Mouse (Mus musculus) kidney, adult 2 months (tissue): ENCODE measurements around the gene Slc25a40. TPM values are rescaled to one million over a fixed set of nuclear protein-coding genes. Genes with fewer than 3 reads are reported as not detected.

ENCODE experiments used
- DNase-seq: peaks from one replicate; pipeline ENCODE4 v3.0.0; 2021
- H3K27ac ChIP-seq: fragments of 200-500 bp; 2 replicates; pipeline ENCODE4 v1.5.1; 2012; ENCODE audit warnings: low read depth, low read length, control low read depth, inconsistent platforms; ENCODE audit not compliant: insufficient read depth
- H3K27me3 ChIP-seq: fragments of 200-500 bp; replicated peaks from 2 replicates; pipeline ENCODE4 v1.6.1; 2012; ENCODE audit warnings: mild to moderate bottlenecking, moderate library complexity, low read length, inconsistent platforms; ENCODE audit not compliant: control insufficient read depth, insufficient read depth
- H3K36me3 ChIP-seq: fragments of 200-500 bp; 2 replicates; pipeline ENCODE4 v1.6.1; 2012; ENCODE audit warnings: mild to moderate bottlenecking, moderate library complexity, low read length, inconsistent platforms; ENCODE audit not compliant: control insufficient read depth, insufficient read depth
- H3K4me1 ChIP-seq: fragments of 200-500 bp; 2 replicates; pipeline ENCODE4 v1.6.1; 2011; ENCODE audit warnings: low read length; ENCODE audit not compliant: control insufficient read depth, insufficient read depth
- H3K4me3 ChIP-seq: fragments of 200-500 bp; 2 replicates; pipeline ENCODE4 v1.5.1; 2011; ENCODE audit warnings: mild to moderate bottlenecking, low read depth, low read length, control low read depth; ENCODE audit not compliant: insufficient read depth
- CTCF ChIP-seq: fragments of 200-500 bp; conservative IDR thresholded peaks from 2 replicates; pipeline ENCODE4 v1.5.1; 2011; ENCODE audit warnings: low read depth, mild to moderate bottlenecking, control low read depth, low read length, moderate library complexity, mixed read lengths; ENCODE audit not compliant: insufficient read depth, insufficient read length
- POLR2A ChIP-seq: fragments of 200-500 bp; IDR thresholded peaks from one replicate; pipeline ENCODE4 v1.6.1; 2011; ENCODE audit warnings: low read depth, low read length, control low read depth
- WGBS: fragments of 180-500 bp; shearing (Covaris S2); methylation state at CpG from one replicate; pipeline ENCODE4 v1.1.7; 2018; 5-methylcytosine and 5-hydroxymethylcytosine counted together
- polyA plus RNA-seq: library from polyadenylated mRNA; depleted of rRNA; stranded (reverse); fragments of >200 nt; gene quantifications from 2 replicates; pipeline ENCODE4 v1.2.3, GENCODE M21; 2012

The Slc25a40 gene
- polyA plus RNA-seq, 1 experiment: 2.2 TPM

- 78% methylated on average over 3 of the region's 3 CpGs for WGBS
- no peaks in the 10 kb centered on the region for H3K4me1 ChIP-seq
- no peak for TF ChIP-seq CTCF
- no peak for TF ChIP-seq POLR2A
- no peak overlapping the region for H3K4me3 ChIP-seq
- H3K27ac ChIP-seq: no peak overlapping the region
- H3K36me3 ChIP-seq: no peaks in the 10 kb centered on the region
- H3K27me3 ChIP-seq: no peaks in the 10 kb centered on the region
- no peak for DNase-seq
Measured at GRCm38 (mm10) chr5:8416683-8417413, 5.8 kb upstream of the Slc25a40 start.

GRCm38 (mm10) chr5:8417443-8417842, 5.2 kb upstream of the Slc25a40 start:
- Histone ChIP-seq H3K36me3 (no peaks in the 10 kb centered on the region), H3K27ac (no peak overlapping the region)
- TF ChIP-seq CTCF (no peak), POLR2A (no peak)

GRCm38 (mm10) chr5:8421424-8421823, 1.2 kb upstream of the Slc25a40 start:
- Histone ChIP-seq H3K27me3 (no peaks in the 10 kb centered on the region), H3K27ac (no peak overlapping the region), H3K4me1 (peaks cover 3% of the 10 kb centered on the region; the same call in 1 of the 2 replicates), H3K4me3 (no peak overlapping the region), H3K36me3 (no peaks in the 10 kb centered on the region)
- no peak for DNase-seq
- 25% methylated on average over 3 of the region's 3 CpGs for WGBS
- no peak for TF ChIP-seq POLR2A
- no peak for TF ChIP-seq CTCF

More at GRCm38 (mm10) chr5:8417443-8417842, 5.2 kb upstream of the Slc25a40 start:
- H3K4me1 ChIP-seq: no peaks in the 10 kb centered on the region
- WGBS: 39% methylated on average over 1 of the region's 1 CpGs
- DNase-seq: no peak
- H3K4me3 ChIP-seq: no peak overlapping the region
- H3K27me3 ChIP-seq: no peaks in the 10 kb centered on the region

- DNase-seq: peak; percentile 41
- no peaks in the 10 kb centered on the region for H3K36me3 ChIP-seq
- H3K4me1 ChIP-seq: peaks cover 3% of the 10 kb centered on the region; the same call in 1 of the 2 replicates
- peak overlapping the region; percentile 72 for H3K4me3 ChIP-seq
- under 1% methylated on average over 40 of the region's 40 CpGs for WGBS
- peak overlapping the region; percentile 14; the same call in 1 of the 2 replicates for H3K27ac ChIP-seq
- no peak for TF ChIP-seq POLR2A
- no peak for TF ChIP-seq CTCF
- H3K27me3 ChIP-seq: no peaks in the 10 kb centered on the region
Measured at GRCm38 (mm10) chr5:8422932-8423928, 580 bp downstream of the Slc25a40 start.

- 39% methylated on average over 7 of the region's 7 CpGs for WGBS
- Histone ChIP-seq H3K4me1 (peaks cover 3% of the 10 kb centered on the region; the same call in 1 of the 2 replicates), H3K36me3 (no peaks in the 10 kb centered on the region), H3K4me3 (no peak overlapping the region), H3K27ac (no peak overlapping the region), H3K27me3 (no peaks in the 10 kb centered on the region)
- TF ChIP-seq CTCF: no peak
- TF ChIP-seq POLR2A: no peak
- DNase-seq: no peak
Measured at GRCm38 (mm10) chr5:8424116-8424515, 1.5 kb downstream of the Slc25a40 start.

GRCm38 (mm10) chr5:8425899-8426298, 3.2 kb downstream of the Slc25a40 start:
- Histone ChIP-seq H3K4me1 (peaks cover 3% of the 10 kb centered on the region; the same call in 1 of the 2 replicates), H3K27ac (no peak overlapping the region), H3K27me3 (no peaks in the 10 kb centered on the region), H3K36me3 (no peaks in the 10 kb centered on the region), H3K4me3 (no peak overlapping the region)
- TF ChIP-seq POLR2A (no peak), CTCF (no peak)
- whole genome bisulfite sequencing: 76% methylated on average over 5 of the region's 5 CpGs
- no peak for DNase-seq
